ENCODE assay signal across 26 mouse cellular contexts in genomic region chr14:39421874-39422273, GRCm38 (mm10). TPM values are rescaled to one million over a fixed set of nuclear protein-coding genes. Genes with fewer than 3 reads are reported as not detected.
DNase-seq lines count a peak whose midpoint lies in the region; ATAC-seq and TF ChIP-seq lines count a peak whose summit lies in the region.
"Had no signal": no experiment of that assay in that cellular context is flagged by ENCODE, and none has a peak within 500 bp of the region (broad histone marks: within the 10 kb centered on the region; RNA-seq: fewer than 3 reads in every experiment).

No protein-coding gene starts in this region.

- WGBS in forebrain, embryonic 11.5 days: 18% methylated on average over 1 of the region's 1 CpGs
- 10% methylated on average over 1 of the region's 1 CpGs for WGBS in forebrain, postnatal 0 days
- 7% methylated on average over 1 of the region's 1 CpGs for WGBS in forebrain, embryonic 13.5 days
- 8% methylated on average over 1 of the region's 1 CpGs for WGBS in forebrain, embryonic 16.5 days
- 8% methylated on average over 1 of the region's 1 CpGs for WGBS in midbrain, embryonic 14.5 days
- WGBS in midbrain, embryonic 13.5 days: 9% methylated on average over 1 of the region's 1 CpGs

- no peaks in the 10 kb centered on the region for H3K4me1 ChIP-seq in forebrain, embryonic 11.5 days (replicated peaks; ENCODE audit: control insufficient read depth, insufficient read depth, low read length)
- no peaks in the 10 kb centered on the region for H3K4me1 ChIP-seq in forebrain, postnatal 0 days (ENCODE audit: insufficient read depth)
- H3K4me1 ChIP-seq in forebrain, embryonic 13.5 days: peaks cover 8% of the 10 kb centered on the region
- 0 out of 2 replicates have a peak, but pooled peaks cover 2% of the 10 kb centered on the region for H3K4me1 ChIP-seq in forebrain, embryonic 16.5 days (replicated peaks; ENCODE audit: control insufficient read depth, insufficient read depth, low read length)
- no peaks in the 10 kb centered on the region; the same call in 1 of the 2 replicates for H3K4me1 ChIP-seq in midbrain, embryonic 14.5 days (ENCODE audit: control insufficient read depth, insufficient read depth, low read length)
- peaks cover 3% of the 10 kb centered on the region; the same call in 1 of the 2 replicates for H3K4me1 ChIP-seq in midbrain, embryonic 13.5 days (replicated peaks)
- H3K4me1 ChIP-seq: embryonic facial prominence, embryonic 13.5 days; embryonic facial prominence, embryonic 15.5 days had no signal

- H3K27me3 ChIP-seq in forebrain, embryonic 11.5 days (ENCODE audit: control insufficient read depth, insufficient read depth, low read length): no peaks in the 10 kb centered on the region
- no peaks in the 10 kb centered on the region for H3K27me3 ChIP-seq in forebrain, postnatal 0 days (ENCODE audit: insufficient read depth, low read length)
- no peaks in the 10 kb centered on the region for H3K27me3 ChIP-seq in forebrain, embryonic 13.5 days
- no peaks in the 10 kb centered on the region for H3K27me3 ChIP-seq in forebrain, embryonic 16.5 days (replicated peaks; ENCODE audit: control insufficient read depth, insufficient read depth, low read length)
- H3K27me3 ChIP-seq in midbrain, embryonic 14.5 days (ENCODE audit: control insufficient read depth, insufficient read depth, low read length): no peaks in the 10 kb centered on the region
- no peaks in the 10 kb centered on the region for H3K27me3 ChIP-seq in midbrain, embryonic 13.5 days
- H3K27me3 ChIP-seq: CH12.LX; embryonic facial prominence, embryonic 13.5 days; embryonic facial prominence, embryonic 15.5 days; Patski had no signal

- H3K36me3 ChIP-seq in forebrain, embryonic 11.5 days (ENCODE audit: control insufficient read depth, insufficient read depth, low read length): no peaks in the 10 kb centered on the region
- no peaks in the 10 kb centered on the region for H3K36me3 ChIP-seq in forebrain, postnatal 0 days (ENCODE audit: insufficient read depth)
- no peaks in the 10 kb centered on the region for H3K36me3 ChIP-seq in forebrain, embryonic 13.5 days (ENCODE audit: poor library complexity, severe bottlenecking)
- H3K36me3 ChIP-seq in forebrain, embryonic 16.5 days (ENCODE audit: control insufficient read depth, insufficient read depth): no peaks in the 10 kb centered on the region
- H3K36me3 ChIP-seq in midbrain, embryonic 14.5 days (ENCODE audit: control insufficient read depth, insufficient read depth, low read length): no peaks in the 10 kb centered on the region
- no peaks in the 10 kb centered on the region for H3K36me3 ChIP-seq in midbrain, embryonic 13.5 days
- H3K36me3 ChIP-seq: embryonic facial prominence, embryonic 13.5 days; embryonic facial prominence, embryonic 15.5 days; G1E had no signal

- H3K9ac ChIP-seq in forebrain, embryonic 11.5 days (ENCODE audit: low read length): no peak overlapping the region
- no peak overlapping the region for H3K9ac ChIP-seq in forebrain, postnatal 0 days
- no peak overlapping the region for H3K9ac ChIP-seq in forebrain, embryonic 13.5 days
- H3K9ac ChIP-seq in forebrain, embryonic 16.5 days (replicated peaks; ENCODE audit: low read depth, low read length): no peak overlapping the region
- no peak overlapping the region for H3K9ac ChIP-seq in midbrain, embryonic 14.5 days (replicated peaks; ENCODE audit: low read length)
- no peak overlapping the region for H3K9ac ChIP-seq in midbrain, embryonic 13.5 days (replicated peaks)
- H3K9ac ChIP-seq: embryonic facial prominence, embryonic 13.5 days; embryonic facial prominence, embryonic 15.5 days had no signal

- peak; percentile 79 for ATAC-seq in forebrain, embryonic 11.5 days (replicated peaks; ENCODE audit: low FRiP score)
- no peak for ATAC-seq in forebrain, postnatal 0 days
- ATAC-seq in forebrain, embryonic 13.5 days: peak; percentile 45; the same call in 1 of the 2 replicates
- no peak for ATAC-seq in forebrain, embryonic 16.5 days
- no peak for ATAC-seq in midbrain, embryonic 14.5 days (ENCODE audit: low FRiP score, low TSS enrichment)
- no peak for ATAC-seq in midbrain, embryonic 13.5 days
- ATAC-seq: activated CD4-positive, CD25-positive, alpha-beta regulatory T cell, adult 4 months; CD4-positive, CD25-positive, alpha-beta regulatory T cell, adult 4 months; Patski had no signal

- H3K4me2 ChIP-seq in forebrain, embryonic 11.5 days (ENCODE audit: low read depth, low read length, severe bottlenecking): no peak overlapping the region
- H3K4me2 ChIP-seq in forebrain, postnatal 0 days (ENCODE audit: low read depth): no peak overlapping the region
- H3K4me2 ChIP-seq in forebrain, embryonic 13.5 days: no peak overlapping the region
- H3K4me2 ChIP-seq in forebrain, embryonic 16.5 days (ENCODE audit: low read length): no peak overlapping the region
- H3K4me2 ChIP-seq in midbrain, embryonic 14.5 days (ENCODE audit: low read length): no peak overlapping the region
- H3K4me2 ChIP-seq in midbrain, embryonic 13.5 days (replicated peaks): no peak overlapping the region
- H3K4me2 ChIP-seq: embryonic facial prominence, embryonic 13.5 days; embryonic facial prominence, embryonic 15.5 days had no signal

- no peak for DNase-seq in forebrain, embryonic 11.5 days (ENCODE audit: low spot score)
- DNase-seq in forebrain, postnatal 0 days: no peak
- peak; percentile 30 for DNase-seq in midbrain, embryonic 14.5 days
- DNase-seq: adrenal gland, adult 8-10 months; adrenal gland, postnatal 14 days; adrenal gland, postnatal 36 days; B cell, adult 2 months; cerebellum, adult 11 months; cerebellum, adult 18-20 months; cerebellum, adult 8-10 months; cerebellum, adult 9-11 months; cerebellum, postnatal 14 days; cerebellum, postnatal 36 days; embryo, embryonic 11 days had no signal

- no peak for TF ChIP-seq CTCF in forebrain, postnatal 0 days (IDR thresholded peaks at IDR 0.05; ENCODE audit: low read depth)

- no peak overlapping the region for H3K4me3 ChIP-seq in forebrain, embryonic 11.5 days (ENCODE audit: low read depth, low read length)
- H3K4me3 ChIP-seq in forebrain, postnatal 0 days (ENCODE audit: low read depth, low read length): no peak overlapping the region
- H3K4me3 ChIP-seq in forebrain, embryonic 13.5 days: no peak overlapping the region
- H3K4me3 ChIP-seq in forebrain, embryonic 16.5 days (replicated peaks; ENCODE audit: low read length): no peak overlapping the region
- H3K4me3 ChIP-seq in midbrain, embryonic 14.5 days (replicated peaks; ENCODE audit: low read depth, low read length): no peak overlapping the region
- no peak overlapping the region for H3K4me3 ChIP-seq in midbrain, embryonic 13.5 days (replicated peaks)
- H3K4me3 ChIP-seq: embryonic facial prominence, embryonic 13.5 days; embryonic facial prominence, embryonic 15.5 days; erythroblast, embryonic 14.5 days had no signal

- no peaks in the 10 kb centered on the region for H3K9me3 ChIP-seq in forebrain, embryonic 11.5 days (ENCODE audit: control insufficient read depth, low read length)
- no peaks in the 10 kb centered on the region for H3K9me3 ChIP-seq in forebrain, postnatal 0 days (ENCODE audit: low read length)
- no peaks in the 10 kb centered on the region for H3K9me3 ChIP-seq in forebrain, embryonic 13.5 days (replicated peaks)
- no peaks in the 10 kb centered on the region for H3K9me3 ChIP-seq in forebrain, embryonic 16.5 days (ENCODE audit: control insufficient read depth, low read length)
- H3K9me3 ChIP-seq in midbrain, embryonic 14.5 days (ENCODE audit: control insufficient read depth, low read length): no peaks in the 10 kb centered on the region
- H3K9me3 ChIP-seq in midbrain, embryonic 13.5 days: no peaks in the 10 kb centered on the region
- H3K9me3 ChIP-seq: embryonic facial prominence, embryonic 13.5 days; embryonic facial prominence, embryonic 15.5 days; G1E had no signal

- no peak overlapping the region for H3K27ac ChIP-seq in forebrain, embryonic 11.5 days (ENCODE audit: low read depth, low read length)
- no peak overlapping the region for H3K27ac ChIP-seq in forebrain, postnatal 0 days (ENCODE audit: low read depth, low read length)
- H3K27ac ChIP-seq in forebrain, embryonic 13.5 days: no peak overlapping the region
- no peak overlapping the region for H3K27ac ChIP-seq in forebrain, embryonic 16.5 days (ENCODE audit: low read length)
- H3K27ac ChIP-seq in midbrain, embryonic 14.5 days (replicated peaks; ENCODE audit: low read depth, low read length): no peak overlapping the region
- no peak overlapping the region for H3K27ac ChIP-seq in midbrain, embryonic 13.5 days
- H3K27ac ChIP-seq: embryonic facial prominence, embryonic 13.5 days; embryonic facial prominence, embryonic 15.5 days had no signal

RNA-seq across cellular contexts. Expression of gene Nrg3, which starts 51.0 kb away (rescaled TPM):
- 1.9 and 2.1 TPM in 2 replicates for polyA plus RNA-seq in forebrain, embryonic 11.5 days (2014; fragmentation: Nextera tagmentation; extraction: Ambion mirVana)
- total RNA-seq in forebrain, postnatal 0 days (2014; rRNA removed): 26.7 and 33.1 TPM in 2 replicates
- polyA plus RNA-seq in forebrain, postnatal 0 days (2015; fragmentation: Nextera tagmentation; extraction: Ambion mirVana): 3.8 and 8.1 TPM in 2 replicates
- polyA plus RNA-seq in forebrain, embryonic 13.5 days (2015; fragmentation: Nextera tagmentation; extraction: Ambion mirVana): 3.5 and 3.7 TPM in 2 replicates
- polyA plus RNA-seq in forebrain, embryonic 16.5 days (2015; fragmentation: Nextera tagmentation; extraction: Ambion mirVana): 10.1 and 13.4 TPM in 2 replicates
- 13.1 and 14.7 TPM in 2 replicates for polyA plus RNA-seq in midbrain, embryonic 14.5 days (2014; fragmentation: Nextera tagmentation; extraction: Ambion mirVana)
- polyA plus RNA-seq in midbrain, embryonic 13.5 days (2015; fragmentation: Nextera tagmentation; extraction: Ambion mirVana): 6.8 and 7.8 TPM in 2 replicates
- total RNA-seq: CH12.LX; common myeloid progenitor, adult 5-6 weeks had no signal
- polyA plus RNA-seq: activated CD4-positive, CD25-positive, alpha-beta regulatory T cell, adult 4 months; CD4-positive, CD25-positive, alpha-beta regulatory T cell, adult 4 months; erythroblast, embryonic 14.5 days; G1E; Patski had no signal

Comparison
In these comparisons a context has a peak if more than half of its experiments do, and no peak if none do; other contexts are left out.
1. ATAC-seq: peak in forebrain, embryonic 11.5 days (single experiment) and forebrain, embryonic 13.5 days (single experiment); none in forebrain, postnatal 0 days (single experiment), forebrain, embryonic 16.5 days (single experiment), midbrain, embryonic 14.5 days (single experiment) and midbrain, embryonic 13.5 days (single experiment).